Mouse (Mus musculus): Measurements from ENCODE around the gene Dolpp1. TPM values are rescaled to one million over a fixed set of nuclear protein-coding genes. Genes with fewer than 3 reads are reported as not detected.
A peak's percentile ranks its signal among the peaks of the same experiment; 100 is the strongest.

Gene Dolpp1
- 42.7 and 51.6 TPM in 2 replicates for polyA plus RNA-seq (2012; rRNA removed)

DNA sequence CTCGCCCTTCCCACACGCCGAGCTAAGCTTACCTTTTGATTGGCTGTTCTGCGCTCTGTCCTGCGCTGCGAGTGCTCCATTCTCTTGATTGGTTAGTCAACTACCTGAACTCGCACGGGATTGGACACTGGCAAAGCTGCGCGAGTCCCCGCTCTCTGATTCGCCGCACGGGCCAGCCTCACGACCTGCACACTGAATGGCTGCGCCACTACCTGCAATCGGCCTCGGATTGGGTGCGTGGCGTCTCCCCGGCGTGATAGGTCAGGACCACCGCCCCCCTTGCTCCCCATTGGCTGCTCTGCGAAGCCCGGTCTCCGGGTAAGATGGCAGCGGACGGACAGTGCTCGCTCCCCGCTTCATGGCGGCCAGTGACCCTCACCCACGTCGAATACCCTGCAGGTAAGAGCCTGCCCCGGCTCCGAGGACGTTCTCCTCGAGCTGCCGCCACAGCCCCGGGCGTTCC lies at the start of gene Dolpp1:
Gene Dolpp1, plus strand, starts transcription at position 141 of the 463 bp plus-strand sequence.
- DNase-seq (ENCODE audit: low read depth), result no peak

DNA sequence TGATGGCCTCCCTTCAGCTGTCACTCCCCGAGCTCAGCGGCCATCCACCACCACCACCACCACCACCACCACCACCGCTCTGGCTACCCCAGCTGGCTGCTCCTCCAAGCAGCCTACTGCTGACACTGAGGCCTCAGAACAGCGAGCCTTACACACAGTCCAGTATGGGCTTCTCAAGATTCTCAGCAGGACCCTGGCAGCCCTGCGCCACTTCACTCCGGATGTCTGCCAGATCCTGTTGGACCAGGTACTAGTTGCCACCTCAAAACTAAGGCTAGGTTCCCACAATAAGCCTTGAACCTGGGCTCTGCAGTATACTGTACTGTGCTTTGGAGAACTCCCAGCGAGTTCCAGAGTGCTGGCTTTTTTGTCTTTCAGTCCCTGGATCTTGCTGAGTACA lies 49.5 kb upstream of the Dolpp1 start:
- no peak for DNase-seq (ENCODE audit: low read depth)

DNA sequence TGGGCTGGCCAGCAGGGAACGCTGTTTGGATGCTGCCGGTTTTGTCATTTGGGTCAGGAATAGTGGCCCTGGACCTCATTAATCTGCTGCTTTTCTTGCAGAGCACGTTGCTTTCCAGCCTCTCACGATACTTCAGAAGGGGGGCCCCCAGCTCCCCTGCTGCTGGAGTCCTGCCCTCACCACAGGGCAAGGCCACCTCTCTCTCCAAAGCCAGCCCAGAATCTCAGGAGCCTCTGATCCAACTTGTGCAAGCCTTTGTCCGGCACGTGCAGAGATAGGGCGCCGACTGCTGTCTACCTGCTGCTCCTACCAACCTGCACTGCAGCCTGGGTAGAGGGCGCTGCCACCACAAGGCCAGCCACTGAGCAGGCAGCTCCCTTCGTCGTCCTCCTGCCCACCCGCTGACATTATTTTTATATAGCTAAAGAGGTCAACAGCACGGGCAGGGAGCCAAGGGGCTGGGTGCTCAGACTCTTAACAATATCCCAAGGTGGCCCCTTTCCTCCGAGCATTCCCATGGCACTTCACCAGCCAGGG lies 48.4 kb upstream of the Dolpp1 start:
- no peak for DNase-seq (ENCODE audit: low read depth)

DNA sequence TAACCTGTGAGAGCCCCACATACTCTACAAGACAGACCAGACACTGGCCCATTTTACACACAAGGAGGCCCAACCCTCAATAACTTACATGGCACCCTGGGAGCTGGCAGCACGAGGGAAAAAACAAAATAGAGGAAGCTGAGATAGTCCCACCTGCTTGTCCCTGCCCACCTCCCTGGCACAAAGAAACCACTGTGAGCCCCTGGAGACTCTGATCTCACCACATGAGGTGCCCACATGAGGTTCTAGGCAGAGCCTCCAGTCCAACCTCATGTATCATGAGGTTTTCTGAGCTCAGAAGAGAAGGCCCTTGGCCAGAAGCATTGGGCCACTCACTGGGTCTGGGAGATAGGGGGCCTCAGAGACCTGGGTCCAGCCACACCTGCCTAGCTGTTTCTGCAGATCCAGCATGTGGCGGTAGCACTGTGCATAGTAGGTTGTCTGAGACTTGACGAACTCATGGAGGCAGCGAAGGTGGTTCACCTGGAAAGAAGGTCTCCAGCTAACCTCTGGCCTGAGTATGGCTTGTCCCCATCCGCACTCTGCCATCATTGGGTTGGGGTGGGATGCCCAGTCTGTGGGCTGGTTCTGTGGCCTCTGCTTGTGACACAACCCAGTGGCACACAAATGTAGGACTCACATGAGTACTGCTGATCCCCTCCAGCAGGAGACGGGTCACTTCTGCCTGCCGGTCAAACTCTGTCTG lies 45.9 kb upstream of the Dolpp1 start:
- DNase-seq (ENCODE audit: low read depth), result no peak

DNA sequence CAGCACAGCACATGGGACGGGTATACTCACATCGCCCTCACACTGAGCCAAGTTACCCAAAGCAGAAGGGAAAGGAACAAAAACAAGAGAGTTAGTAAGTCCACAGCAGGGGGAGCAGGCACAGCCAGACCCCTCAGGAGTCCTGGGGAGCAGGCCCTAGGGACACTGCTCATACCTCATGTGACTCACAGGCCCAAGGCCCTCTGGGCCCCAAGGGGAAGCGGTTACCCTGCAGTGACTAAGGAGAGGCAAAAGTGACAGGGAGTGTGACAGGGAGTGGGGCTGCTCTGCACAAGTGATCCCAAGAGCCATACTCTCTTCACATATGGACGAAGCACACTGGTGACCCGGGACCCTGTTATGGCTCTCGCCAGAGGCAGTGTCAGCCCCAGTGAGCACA lies 42.9 kb upstream of the Dolpp1 start:
- DNase-seq (ENCODE audit: low read depth), result no peak

DNA sequence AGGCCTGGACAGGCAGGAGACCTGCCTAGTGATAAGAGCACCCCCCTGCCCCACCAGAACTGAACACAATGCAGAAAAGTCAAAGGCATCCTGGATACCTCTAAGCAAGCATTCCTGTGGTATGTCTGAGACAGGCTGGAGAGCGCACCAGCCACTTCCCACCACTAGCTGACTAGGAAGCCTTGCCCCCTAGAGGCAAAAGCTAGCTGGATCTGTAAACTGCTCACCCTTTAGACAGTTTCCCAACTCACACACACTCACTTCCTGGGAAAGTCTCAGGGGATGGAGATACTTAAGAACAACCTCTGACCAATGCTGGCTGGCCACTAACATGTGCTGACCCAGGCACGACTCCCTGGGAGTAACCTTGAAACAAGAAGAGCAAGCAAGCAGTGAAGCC lies 40.9 kb upstream of the Dolpp1 start:
- no peak for DNase-seq (ENCODE audit: low read depth)

DNA sequence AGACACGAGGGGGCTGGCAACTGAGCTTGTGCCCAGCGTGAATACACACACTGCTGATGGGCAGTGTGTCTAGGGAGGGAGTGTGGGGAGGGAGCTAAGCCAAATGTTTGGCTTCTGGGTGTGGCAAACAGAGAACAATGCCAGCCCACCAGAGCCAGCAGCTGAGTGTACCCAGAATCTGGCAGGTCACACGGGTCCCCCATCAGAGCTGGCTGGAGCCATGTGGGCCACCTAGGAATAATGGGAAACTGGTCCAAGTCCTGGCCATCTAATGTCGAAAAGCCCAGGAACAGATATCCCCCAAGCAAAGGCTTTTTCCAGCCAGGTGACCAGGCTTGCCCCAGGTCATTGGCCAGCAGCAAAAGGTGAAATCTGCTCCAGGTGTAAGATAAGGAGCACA lies 36.2 kb upstream of the Dolpp1 start:
- no peak for DNase-seq (ENCODE audit: low read depth)

DNA sequence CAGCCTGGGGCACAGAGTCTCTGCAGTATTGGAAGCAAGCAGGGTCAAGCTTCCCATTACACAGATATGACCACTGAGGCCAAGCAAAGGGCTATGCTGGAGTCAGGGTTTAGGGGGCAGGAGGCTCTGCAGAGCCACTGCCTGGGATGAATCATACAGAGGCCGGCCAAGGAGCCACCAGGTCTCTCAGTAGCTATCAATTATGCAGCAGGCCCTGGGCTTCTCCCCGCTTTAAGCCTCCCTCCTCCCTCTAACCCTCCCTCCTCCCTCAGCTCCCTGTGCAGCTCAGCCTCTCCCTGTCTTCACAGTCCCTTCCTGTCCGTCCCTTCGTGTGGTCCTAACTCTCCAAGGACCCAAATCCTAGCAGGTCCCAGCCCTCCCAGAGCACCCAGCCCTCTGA lies 35.8 kb upstream of the Dolpp1 start:
- DNase-seq (ENCODE audit: low read depth), result no peak

DNA sequence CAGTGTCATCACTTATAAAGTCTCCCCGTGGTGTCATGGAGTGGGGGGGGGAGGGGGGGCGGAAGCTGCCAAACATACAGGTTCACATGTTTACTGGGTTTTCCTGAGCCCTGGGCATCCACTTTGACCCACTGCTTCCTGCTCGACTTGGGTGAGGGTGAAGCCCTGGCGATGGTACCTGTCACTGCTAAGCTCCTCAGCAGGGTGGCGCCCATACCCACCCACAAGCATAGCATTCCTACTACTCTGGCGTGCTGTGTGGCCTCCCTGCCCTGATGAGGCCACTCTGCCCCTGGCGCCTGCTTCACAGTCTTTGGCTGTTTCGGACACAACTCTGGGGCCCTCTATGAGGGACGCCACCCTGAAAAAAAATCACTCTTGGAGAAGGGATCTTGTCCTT lies 35.1 kb upstream of the Dolpp1 start:
- DNase-seq (ENCODE audit: low read depth), result no peak

DNA sequence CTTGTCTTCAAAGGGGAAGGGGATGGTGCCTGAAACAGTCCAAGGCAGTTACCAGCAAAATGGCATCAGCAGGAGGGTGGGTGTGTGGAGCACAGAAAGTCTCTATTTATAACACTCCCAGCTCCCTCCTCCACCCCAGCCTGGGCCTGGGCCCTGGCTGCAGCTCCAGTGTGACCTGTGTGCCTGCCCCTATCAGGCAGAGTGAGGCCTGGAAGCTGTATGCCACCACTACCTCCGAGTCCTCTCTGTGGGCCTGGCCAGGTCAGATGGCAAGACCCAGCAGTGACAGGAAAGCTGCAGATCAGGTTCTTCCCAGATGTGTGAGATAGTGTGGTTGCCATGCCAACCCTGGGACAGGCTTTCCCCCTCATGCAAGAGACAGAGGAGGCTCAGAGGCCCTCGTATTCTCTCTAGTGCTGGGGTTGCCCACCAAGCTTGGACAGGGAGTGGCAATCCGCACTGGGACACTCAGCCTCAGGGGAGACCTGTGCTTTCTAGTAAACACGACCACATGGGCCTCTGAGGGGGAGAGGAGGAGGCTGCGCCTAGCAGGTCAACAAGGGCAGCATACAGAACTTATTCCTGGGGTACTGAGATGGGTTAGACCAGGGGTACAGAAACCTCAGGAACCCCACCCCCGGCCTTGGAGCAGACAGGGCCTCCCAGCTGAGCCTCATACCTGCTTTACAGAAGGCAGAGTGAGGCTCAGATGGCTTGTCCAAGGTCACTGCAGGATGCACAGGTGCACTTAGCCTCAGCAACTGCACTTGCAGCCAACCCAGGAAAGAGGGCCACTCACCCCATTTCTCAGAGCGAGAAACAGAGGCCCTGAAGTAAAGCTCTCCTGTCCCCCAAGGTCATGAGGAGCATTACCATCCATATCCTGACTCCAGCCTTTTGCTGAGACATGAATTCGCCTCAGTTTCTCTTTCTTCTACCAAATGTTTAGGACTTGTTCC lies 34.2 kb upstream of the Dolpp1 start:
- no peak for DNase-seq (ENCODE audit: low read depth)

DNA sequence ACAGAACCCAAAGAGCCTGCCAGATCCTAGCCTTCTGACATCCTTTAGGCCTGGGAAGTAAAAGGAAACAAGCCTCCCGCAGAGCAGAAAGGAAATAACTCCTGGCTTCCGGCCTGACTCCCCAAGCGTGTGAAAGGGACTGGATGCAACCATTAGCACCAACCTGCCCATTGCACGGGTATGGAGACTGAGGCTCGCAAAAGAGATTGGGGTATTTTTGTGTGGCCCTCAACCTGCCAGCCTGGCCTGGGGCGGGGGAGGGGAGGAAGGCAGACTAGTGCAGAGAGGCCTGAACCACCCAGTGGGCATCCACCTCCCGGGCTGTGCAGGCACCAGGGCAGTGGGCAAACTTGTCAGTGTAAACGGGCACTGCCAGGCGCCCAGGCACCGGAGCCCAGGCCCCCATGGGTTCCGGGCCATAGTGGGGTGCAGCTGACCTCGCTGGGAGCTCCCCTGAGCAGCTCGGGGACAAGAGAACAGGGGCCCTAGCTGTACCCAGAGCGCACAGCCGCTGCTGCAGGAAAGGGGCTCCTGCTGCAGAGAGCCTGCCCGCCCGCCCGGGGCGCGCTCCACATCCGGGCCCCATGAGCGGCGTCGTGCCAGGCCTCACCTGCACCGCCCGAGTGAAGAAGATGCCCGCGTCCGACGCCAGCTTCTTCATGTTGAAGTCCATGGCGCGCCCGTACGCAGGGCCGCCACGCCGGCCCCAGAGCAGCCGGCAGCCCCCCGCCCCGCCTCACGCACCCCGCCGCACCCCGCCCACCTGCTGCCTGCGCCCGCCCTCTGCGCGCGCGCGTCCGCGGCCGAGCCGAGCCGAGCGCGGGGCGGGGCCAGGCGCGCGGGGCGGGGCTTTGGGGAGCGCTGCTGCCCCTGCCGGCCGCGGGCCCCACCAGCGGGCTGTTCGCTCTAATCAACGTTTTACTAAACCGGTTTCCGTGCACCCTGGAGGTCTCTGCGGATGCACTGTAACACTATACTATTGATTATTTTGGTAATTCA lies 33.2 kb upstream of the Dolpp1 start, which contains the start of gene Sh3glb2:
Gene Sh3glb2, minus strand, starts transcription at position 805 of the 999 bp plus-strand sequence.
- no peak for DNase-seq (ENCODE audit: low read depth)

DNA sequence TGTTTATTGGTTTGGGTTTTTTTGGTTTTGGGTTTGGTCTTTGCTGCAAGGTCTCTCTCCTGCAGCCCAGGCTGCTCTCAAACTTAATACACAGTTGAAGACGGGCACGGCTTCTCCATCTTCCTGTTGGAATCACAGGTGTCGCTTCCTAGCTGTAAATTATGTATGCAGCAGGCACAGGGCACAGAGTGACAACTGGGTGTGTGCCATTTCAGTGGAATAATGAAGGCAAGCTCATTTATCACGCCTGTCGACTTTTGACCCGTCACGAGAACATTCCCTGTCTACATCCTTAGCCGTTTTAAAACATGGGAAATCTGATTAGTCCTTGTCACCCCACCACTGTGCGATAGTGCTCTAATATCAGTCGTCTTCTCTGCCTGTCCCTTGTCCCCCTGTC lies 31.4 kb upstream of the Dolpp1 start:
- DNase-seq (ENCODE audit: low read depth), result no peak

DNA sequence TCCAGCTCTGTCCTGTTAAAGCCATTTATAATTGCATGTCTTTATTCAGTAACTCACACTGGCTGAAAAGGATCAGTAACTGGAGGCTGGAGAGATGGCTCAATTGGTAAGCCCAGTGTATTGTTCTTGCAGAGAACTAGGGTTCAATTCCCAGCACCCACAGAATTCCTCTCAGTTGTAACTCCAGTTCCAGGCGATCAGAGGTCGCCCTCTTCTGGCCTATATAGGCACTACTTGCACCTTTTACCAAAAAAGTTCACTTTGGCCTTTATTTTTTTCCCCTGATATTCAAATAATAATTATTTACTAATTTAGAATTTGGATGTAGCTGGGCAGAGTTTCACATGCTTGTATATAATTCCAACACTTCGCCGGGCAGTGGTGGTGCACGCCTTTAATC lies 29.2 kb upstream of the Dolpp1 start:
- DNase-seq (ENCODE audit: low read depth), result no peak

DNA sequence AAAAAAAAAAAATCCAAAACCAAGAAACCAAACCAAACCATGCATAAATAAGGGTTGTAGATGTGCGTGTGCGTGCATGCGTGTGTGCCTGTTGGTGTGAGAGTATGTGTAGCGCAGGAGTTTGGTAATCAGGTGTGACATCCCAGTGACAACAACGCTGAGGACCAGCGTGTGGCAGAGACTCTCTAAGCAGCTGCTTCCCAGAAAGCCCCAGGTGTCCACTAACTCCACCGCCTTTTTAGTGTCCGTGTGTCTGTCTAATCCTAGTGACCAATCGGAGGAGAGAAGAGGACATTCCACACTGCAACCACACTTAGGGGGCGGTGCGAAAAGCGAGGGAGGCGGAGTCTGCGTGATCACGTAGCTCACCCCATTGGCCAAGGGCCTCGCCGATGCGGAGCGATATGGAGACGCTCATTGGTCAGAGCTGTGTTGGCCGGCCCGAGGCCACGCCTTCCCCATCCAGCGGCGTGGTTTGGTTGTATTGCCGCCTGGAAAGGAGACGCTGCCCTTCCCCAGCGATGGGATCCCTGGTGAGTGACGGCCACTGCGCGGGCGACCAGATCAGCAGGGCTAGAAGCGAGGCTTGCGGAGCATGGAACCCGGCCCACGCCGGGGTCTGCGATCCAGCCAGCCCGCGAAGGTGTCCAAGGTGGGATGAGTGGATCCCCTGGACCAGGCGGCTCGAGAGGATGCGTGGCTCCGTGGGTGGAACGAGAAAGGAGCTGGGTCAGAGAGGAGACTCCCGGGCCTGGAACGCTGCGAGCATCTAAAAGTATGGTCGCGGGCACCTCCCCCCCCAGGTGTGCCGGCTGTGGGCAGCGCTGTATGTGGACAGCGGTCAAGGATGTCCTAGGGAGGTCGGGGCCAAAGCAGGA lies 28.0 kb upstream of the Dolpp1 start, which contains the start of gene Miga2:
Gene Miga2, plus strand, starts transcription at position 461 of the 878 bp plus-strand sequence.
- DNase-seq (ENCODE audit: low read depth), result peak; percentile 97

DNA sequence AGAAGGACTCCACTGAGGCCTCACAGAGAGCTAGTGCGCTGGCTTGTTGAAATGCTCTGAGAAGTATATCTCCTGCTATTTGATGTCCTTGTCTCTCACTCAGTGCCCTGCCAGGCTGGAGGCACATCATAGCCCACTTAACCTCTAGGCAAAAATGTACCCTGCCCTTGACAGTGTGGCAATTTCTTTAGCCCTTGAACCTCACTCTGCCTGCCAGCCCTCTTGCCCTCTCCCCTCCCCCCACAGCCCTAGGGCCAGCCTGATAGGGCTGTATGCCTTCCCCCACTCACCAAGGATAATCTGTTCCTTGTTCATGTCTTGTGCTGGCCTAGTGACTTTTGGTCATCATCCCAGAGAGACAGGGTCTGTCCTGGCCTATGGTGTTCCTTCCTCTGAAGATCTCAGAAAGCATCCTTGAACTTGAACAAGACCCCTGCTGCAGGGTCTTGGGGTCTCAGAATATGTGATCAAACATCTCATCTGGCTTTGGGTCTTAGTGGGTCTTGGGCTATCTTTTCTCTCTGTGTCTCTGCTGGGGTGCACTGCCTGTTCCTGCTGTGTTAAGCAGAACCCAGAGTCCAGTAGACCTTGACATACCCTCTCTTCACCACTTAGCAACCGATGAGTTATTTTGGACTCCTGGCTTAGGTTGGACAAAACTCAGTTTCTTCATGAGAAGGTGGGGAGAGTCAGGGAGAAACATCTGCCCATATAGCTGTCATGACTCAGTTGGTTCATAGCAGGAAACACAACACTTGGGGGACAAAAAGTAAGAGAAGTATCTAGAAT lies 26.6 kb upstream of the Dolpp1 start:
- DNase-seq (ENCODE audit: low read depth), result no peak

DNA sequence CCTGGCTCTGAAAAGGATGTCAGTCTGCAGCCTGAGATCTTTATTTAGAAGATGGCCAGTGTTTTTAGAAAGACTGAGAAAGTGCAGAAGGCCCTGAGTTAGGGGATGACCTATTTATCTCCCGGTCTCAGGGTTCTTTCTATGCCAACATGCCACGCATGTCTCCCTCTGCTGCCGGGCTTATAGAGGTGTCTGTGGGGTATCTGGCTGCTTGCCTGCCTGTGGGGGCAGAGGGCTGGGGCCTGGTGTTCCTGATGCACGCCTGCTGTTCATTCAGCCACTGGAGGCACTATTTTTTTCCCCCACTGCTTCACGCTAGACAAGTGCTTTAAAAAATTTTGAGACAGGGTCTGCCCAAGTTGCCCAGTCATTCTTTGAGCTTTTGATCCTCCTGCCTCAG lies 25.9 kb upstream of the Dolpp1 start:
- DNase-seq (ENCODE audit: low read depth), result no peak

DNA sequence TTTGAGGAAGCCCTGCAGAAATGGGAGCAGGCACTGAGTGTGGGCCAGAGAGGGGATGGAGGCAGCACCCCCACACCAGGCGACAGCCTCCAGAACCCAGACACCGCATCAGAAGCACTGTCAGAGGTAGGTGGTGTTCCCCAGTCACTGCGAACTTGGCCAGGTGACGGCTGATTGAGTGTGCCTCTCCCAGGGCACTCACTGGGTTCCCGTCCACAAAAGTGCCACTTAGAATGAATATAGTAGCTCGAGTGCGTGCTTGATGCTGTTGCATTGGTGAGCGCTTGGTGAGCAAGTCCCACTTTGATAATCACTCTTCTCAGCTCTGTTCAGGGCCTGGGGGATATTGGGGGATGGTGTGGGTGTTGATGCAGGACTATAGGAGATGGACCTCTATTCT lies 20.5 kb upstream of the Dolpp1 start:
- no peak for DNase-seq (ENCODE audit: low read depth)

DNA sequence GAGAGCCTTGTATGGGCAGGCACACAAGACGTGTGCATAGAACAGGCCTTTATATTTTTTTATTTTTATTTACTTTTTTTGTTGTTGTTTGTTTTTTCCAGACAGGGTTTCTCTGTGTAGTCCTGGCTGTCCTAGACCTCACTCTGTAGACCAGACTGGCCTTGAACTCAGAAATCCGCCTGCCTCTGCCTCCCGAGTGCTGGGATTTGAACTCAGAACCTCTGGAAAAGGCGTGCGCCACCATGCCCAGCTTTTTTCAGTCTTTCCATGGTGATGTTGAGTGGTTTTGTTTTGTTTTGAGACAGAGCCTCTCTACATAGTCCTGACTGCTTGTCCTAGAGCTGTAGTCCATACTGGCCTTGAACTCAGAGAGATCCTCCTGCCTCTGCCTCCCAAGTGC lies 19.3 kb upstream of the Dolpp1 start:
- DNase-seq (ENCODE audit: low read depth), result no peak

DNA sequence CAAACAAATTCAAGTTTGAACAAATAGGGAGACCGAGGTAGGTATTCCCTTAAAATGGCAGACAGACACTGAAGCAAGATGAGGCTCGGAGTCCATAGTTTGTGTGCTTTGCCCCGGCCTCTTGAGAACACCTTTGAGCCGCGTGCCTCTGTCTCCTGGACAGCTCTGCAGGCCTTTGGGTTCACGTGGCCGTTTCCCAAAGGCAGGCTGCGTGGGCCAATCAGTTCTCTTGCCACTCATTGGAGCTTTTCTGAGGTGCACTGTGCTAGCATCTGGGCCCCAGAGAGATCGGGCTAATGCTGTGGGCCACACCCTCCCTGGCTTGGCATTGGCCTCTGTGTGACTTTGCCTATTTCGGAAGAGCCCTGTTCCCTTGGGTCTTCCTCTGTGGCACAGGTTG lies 16.2 kb upstream of the Dolpp1 start:
- DNase-seq (ENCODE audit: low read depth), result no peak

Data from gonadal fat pad, adult 2 months (tissue).